Mouse (Mus musculus) myocyte (in vitro differentiated cells): ENCODE results near the gene Lrrc4c. TPM values are rescaled to one million over a fixed set of nuclear protein-coding genes. Genes with fewer than 3 reads are reported as not detected.

Experiments used
- H3K27me3 ChIP-seq: one replicate; pipeline ENCODE4 v1.6.1; 2011; ENCODE audit not compliant: control insufficient read depth, insufficient read depth, insufficient read length
- H3K36me3 ChIP-seq: one replicate; pipeline ENCODE4 v1.6.1; 2011; ENCODE audit not compliant: control insufficient read depth, insufficient read depth
- H3K4me2 ChIP-seq: one replicate; pipeline ENCODE4 v1.6.1; 2011; ENCODE audit warnings: low read depth, control low read depth
- H3K4me3 ChIP-seq: one replicate; pipeline ENCODE4 v1.5.1; 2011; ENCODE audit warnings: mild to moderate bottlenecking, control low read depth, moderate library complexity
- H3K79me2 ChIP-seq: one replicate; pipeline ENCODE4 v1.6.1; 2011; ENCODE audit not compliant: control insufficient read depth, insufficient read depth
- H3ac ChIP-seq: one replicate; pipeline ENCODE4 v1.6.1; 2011; ENCODE audit not compliant: control insufficient read depth, insufficient read length
- CEBPB ChIP-seq: IDR thresholded peaks from 2 replicates; pipeline ENCODE4 v1.6.1; 2011; ENCODE audit warnings: mild to moderate bottlenecking, moderate library complexity; ENCODE audit not compliant: poor library complexity, insufficient read depth, severe bottlenecking
- E2F4 ChIP-seq: IDR thresholded peaks from one replicate; pipeline ENCODE4 v1.6.1; 2011; ENCODE audit warnings: mild to moderate bottlenecking, control low read depth, moderate library complexity; ENCODE audit not compliant: insufficient read depth
- MAX ChIP-seq: IDR thresholded peaks from one replicate; pipeline ENCODE4 v1.6.1; 2011; ENCODE audit warnings: low read depth, mild to moderate bottlenecking, control low read depth
- MYOD1 ChIP-seq, 3 experiments: IDR thresholded peaks; one replicate each; pipeline ENCODE4 v1.6.1; 2011; ENCODE audit warnings: control low read depth in 2 of 3, low read depth in 2 of 3, mild to moderate bottlenecking in 2 of 3, moderate library complexity in 1 of 3; ENCODE audit not compliant: insufficient read length in 2 of 3, control insufficient read depth in 1 of 3
- MYOG ChIP-seq, 3 experiments: IDR thresholded peaks; one replicate each; pipeline ENCODE4 v1.6.1; 2011; ENCODE audit warnings: control low read depth in 2 of 3, low read depth in 2 of 3, mild to moderate bottlenecking in 2 of 3; ENCODE audit not compliant: insufficient read length in 2 of 3, control insufficient read depth in 1 of 3, insufficient read depth in 1 of 3
- POLR2A ChIP-seq: IDR thresholded peaks from one replicate; pipeline ENCODE4 v1.6.1; 2011; ENCODE audit warnings: low read depth, mild to moderate bottlenecking, control low read depth, moderate library complexity; ENCODE audit not compliant: insufficient read length
- POLR2AphosphoS2 ChIP-seq: IDR thresholded peaks from one replicate; pipeline ENCODE4 v1.6.1; 2011; ENCODE audit warnings: low read depth, control low read depth; ENCODE audit not compliant: insufficient read length
- REST ChIP-seq: IDR thresholded peaks from one replicate; pipeline ENCODE4 v1.6.1; 2011; ENCODE audit warnings: mild to moderate bottlenecking, control low read depth, moderate library complexity; ENCODE audit not compliant: insufficient read depth, insufficient read length
- SRF ChIP-seq: IDR thresholded peaks from one replicate; pipeline ENCODE4 v1.6.1; 2011; ENCODE audit warnings: low read depth; ENCODE audit not compliant: control insufficient read depth, insufficient read length
- TCF12 ChIP-seq: IDR thresholded peaks from one replicate; pipeline ENCODE4 v1.6.1; 2011; ENCODE audit warnings: mild to moderate bottlenecking, control low read depth; ENCODE audit not compliant: poor library complexity, insufficient read depth, severe bottlenecking
- TCF3 ChIP-seq: IDR thresholded peaks from one replicate; pipeline ENCODE4 v1.6.1; 2011; ENCODE audit warnings: low read depth, control low read depth; ENCODE audit not compliant: insufficient read length
- USF1 ChIP-seq: IDR thresholded peaks from one replicate; pipeline ENCODE4 v1.6.1; 2011; ENCODE audit warnings: low read depth, mild to moderate bottlenecking, control low read depth, moderate library complexity
- polyA plus RNA-seq: library from polyadenylated mRNA; unstranded; fragments of >200 nt; fragmentation: generic; extraction: Trizol; gene quantifications from one replicate; pipeline ENCODE4 v1.2.1, GENCODE M21; 2012; ENCODE audit warnings: missing spikeins

The Lrrc4c gene
- polyA plus RNA-seq, 1 experiment: 1.1 TPM

GRCm38 (mm10) chr2:97504902-97505301 is 1186.9 kb downstream of the Lrrc4c start:
- Histone ChIP-seq H3K4me2 (no peak overlapping the region), H3ac (no peak overlapping the region), H3K27me3 (no peaks in the 10 kb centered on the region), H3K36me3 (no peaks in the 10 kb centered on the region), H3K4me3 (no peak overlapping the region), H3K79me2 (no peaks in the 10 kb centered on the region)
- TF ChIP-seq TCF3: no peak

GRCm38 (mm10) chr2:97524256-97524922 is 1206.4 kb downstream of the Lrrc4c start:
- Histone ChIP-seq H3K4me3 (no peak overlapping the region), H3ac (no peak overlapping the region), H3K79me2 (no peaks in the 10 kb centered on the region), H3K36me3 (no peaks in the 10 kb centered on the region), H3K4me2 (no peak overlapping the region), H3K27me3 (no peaks in the 10 kb centered on the region)
- TF ChIP-seq CEBPB: no peak
- TF ChIP-seq POLR2AphosphoS2: no peak
- TF ChIP-seq MYOG (IDR thresholded peaks at IDR 0.05; ENCODE audit: control insufficient read depth in 1 of 3, insufficient read depth in 1 of 3, insufficient read length in 2 of 3, low read depth in 2 of 3): no peak
- TF ChIP-seq TCF12: no peak
- no peak for TF ChIP-seq POLR2A
- no peak for TF ChIP-seq MYOD1 (IDR thresholded peaks at IDR 0.05; ENCODE audit: control insufficient read depth in 1 of 3, insufficient read length in 2 of 3, low read depth in 2 of 3)
- no peak for TF ChIP-seq TCF3
- no peak for TF ChIP-seq SRF
- TF ChIP-seq E2F4: no peak
- TF ChIP-seq REST: no peak

- no peaks in the 10 kb centered on the region for H3K27me3 ChIP-seq
- H3K4me2 ChIP-seq: no peak overlapping the region
- no peak for TF ChIP-seq TCF12
- no peak for TF ChIP-seq MAX
- no peak for TF ChIP-seq E2F4
- no peak overlapping the region for H3K4me3 ChIP-seq
- no peaks in the 10 kb centered on the region for H3K79me2 ChIP-seq
- H3K36me3 ChIP-seq: no peaks in the 10 kb centered on the region
- H3ac ChIP-seq: no peak overlapping the region
Observed at GRCm38 (mm10) chr2:97525107-97525506, 1207.1 kb downstream of the Lrrc4c start.

GRCm38 (mm10) chr2:97530622-97531021 is 1212.7 kb downstream of the Lrrc4c start:
- no peak overlapping the region for H3ac ChIP-seq
- no peaks in the 10 kb centered on the region for H3K79me2 ChIP-seq
- TF ChIP-seq USF1 (no peak), E2F4 (no peak), MYOG (IDR thresholded peaks at IDR 0.05; ENCODE audit: control insufficient read depth in 1 of 3, insufficient read depth in 1 of 3, insufficient read length in 2 of 3, low read depth in 2 of 3) (no peak), MAX (no peak), TCF12 (no peak), POLR2A (no peak)

GRCm38 (mm10) chr2:97543691-97544672 is 1226.0 kb downstream of the Lrrc4c start:
- TF ChIP-seq POLR2AphosphoS2 (no peak), MAX (no peak), MYOG (IDR thresholded peaks at IDR 0.05; ENCODE audit: control insufficient read depth in 1 of 3, insufficient read depth in 1 of 3, insufficient read length in 2 of 3, low read depth in 2 of 3) (no peak), MYOD1 (IDR thresholded peaks at IDR 0.05; ENCODE audit: control insufficient read depth in 1 of 3, insufficient read length in 2 of 3, low read depth in 2 of 3) (no peak), TCF3 (no peak), TCF12 (no peak), USF1 (no peak), REST (no peak), POLR2A (no peak), SRF (no peak), E2F4 (no peak), CEBPB (no peak)
- no peak overlapping the region for H3K4me2 ChIP-seq
- H3ac ChIP-seq: no peak overlapping the region
- no peak overlapping the region for H3K4me3 ChIP-seq
- no peaks in the 10 kb centered on the region for H3K79me2 ChIP-seq
- no peaks in the 10 kb centered on the region for H3K36me3 ChIP-seq
- no peaks in the 10 kb centered on the region for H3K27me3 ChIP-seq

More at GRCm38 (mm10) chr2:97530622-97531021, 1212.7 kb downstream of the Lrrc4c start:
- Histone ChIP-seq H3K4me3 (no peak overlapping the region), H3K36me3 (no peaks in the 10 kb centered on the region), H3K27me3 (no peaks in the 10 kb centered on the region), H3K4me2 (no peak overlapping the region)
